Mouse (Mus musculus) left cerebral cortex, adult 2 months (tissue): ENCODE measurements at regions not wholly inside any gene's neighbourhood (a gene's known extent, or its start where the extent isn't known, plus 50 kb on each side); places are given as distances from the start of the nearest gene placed in this dataset.
A peak's percentile ranks its signal among the peaks of the same experiment; 100 is the strongest.

ENCODE experiments used
- DNase-seq, 2 experiments: peaks; one replicate each; pipeline ENCODE4 v3.0.0; 2021 to 2022; ENCODE audit warnings: low spot score in 2 of 2, mixed read lengths in 1 of 2; ENCODE audit errors: extremely low spot score in 1 of 2
- H3K27ac ChIP-seq: fragments of 200-600 bp; 2 replicates; pipeline ENCODE4 v1.8.1; 2022
- H3K4me3 ChIP-seq: fragments of 200-600 bp; 2 replicates; pipeline ENCODE4 v1.8.1; 2022
- CTCF ChIP-seq: fragments of 200-600 bp; IDR thresholded peaks from 2 replicates; pipeline ENCODE4 v1.8.1; 2022; ENCODE audit warnings: antibody characterized with exemption, mild to moderate bottlenecking, moderate library complexity
- intact Hi-C: fragments of 180-260 bp; cut with DNase I; formaldehyde crosslinking; loops from one replicate; pipeline ENCODE4 v1.15.1; 2025

DNA sequence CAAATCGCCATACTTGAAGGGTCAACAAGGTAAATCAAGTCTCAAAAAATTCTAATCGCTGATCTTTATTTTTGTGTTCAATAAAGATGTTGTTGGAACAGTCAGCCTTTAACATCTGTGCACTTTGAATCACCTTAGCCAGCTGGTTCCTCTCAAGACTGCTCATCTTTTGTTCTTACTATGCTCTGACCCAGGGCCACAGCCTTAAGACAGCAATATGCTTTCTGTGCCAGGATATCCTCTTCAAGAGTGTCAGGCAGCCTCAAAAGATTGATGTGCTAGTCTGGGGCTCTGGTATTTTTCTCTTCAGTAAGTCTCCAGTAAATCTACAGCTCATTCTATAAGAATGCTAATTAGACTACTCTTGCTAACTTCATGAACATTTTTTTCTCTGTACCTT, 199.9 kb downstream of the Dph6 start:
- H3K4me3 ChIP-seq, result no peak overlapping the region
- no peak for TF ChIP-seq CTCF
- intact Hi-C loops, result no loop called here
- H3K27ac ChIP-seq, result no peak overlapping the region
- no peak for DNase-seq

DNA sequence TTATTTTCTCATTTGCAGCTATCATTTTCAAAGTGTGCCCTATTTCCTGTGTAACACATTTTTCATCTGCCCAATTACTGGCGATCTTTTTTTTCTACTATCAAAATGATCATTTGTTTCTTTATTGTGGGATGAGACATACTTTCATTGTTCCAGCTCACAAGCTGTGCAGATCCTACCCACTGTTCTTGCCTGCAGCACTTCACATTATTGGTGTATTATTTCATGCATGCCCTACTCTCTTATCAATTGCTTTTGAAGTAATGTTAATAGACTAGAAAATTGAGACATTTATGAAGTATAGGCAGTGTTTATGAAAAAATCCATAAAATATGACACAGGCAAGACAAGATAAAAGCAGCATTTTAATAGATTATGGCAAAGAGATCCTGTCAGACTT, 204.6 kb downstream of the Dph6 start:
- intact Hi-C loops, result no loop called here
- H3K4me3 ChIP-seq, result no peak overlapping the region
- no peak for DNase-seq
- H3K27ac ChIP-seq, result no peak overlapping the region
- no peak for TF ChIP-seq CTCF

DNA sequence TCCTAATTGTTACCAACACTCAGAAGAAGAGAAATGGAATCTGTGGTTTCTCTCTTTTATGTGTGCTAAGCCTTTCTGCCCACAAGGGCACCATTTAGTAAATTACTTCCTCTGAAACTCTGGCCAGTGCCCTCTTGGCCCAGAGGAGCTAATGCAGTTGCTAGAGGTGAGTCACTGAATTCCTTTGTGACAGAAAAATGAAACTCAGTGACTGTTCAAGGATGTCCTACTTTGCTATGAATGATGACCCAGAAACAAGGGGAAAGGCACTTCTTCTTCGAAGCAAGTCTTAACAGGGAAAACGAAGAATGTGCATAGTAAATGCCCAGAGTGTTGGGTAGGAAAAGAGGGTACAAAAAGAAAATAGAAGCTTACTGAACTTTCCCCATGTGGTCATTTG, 211.0 kb downstream of the Dph6 start:
- Histone ChIP-seq H3K27ac (no peak overlapping the region), H3K4me3 (no peak overlapping the region)
- DNase-seq, result no peak
- intact Hi-C loops, result no loop called here
- no peak for TF ChIP-seq CTCF

DNA sequence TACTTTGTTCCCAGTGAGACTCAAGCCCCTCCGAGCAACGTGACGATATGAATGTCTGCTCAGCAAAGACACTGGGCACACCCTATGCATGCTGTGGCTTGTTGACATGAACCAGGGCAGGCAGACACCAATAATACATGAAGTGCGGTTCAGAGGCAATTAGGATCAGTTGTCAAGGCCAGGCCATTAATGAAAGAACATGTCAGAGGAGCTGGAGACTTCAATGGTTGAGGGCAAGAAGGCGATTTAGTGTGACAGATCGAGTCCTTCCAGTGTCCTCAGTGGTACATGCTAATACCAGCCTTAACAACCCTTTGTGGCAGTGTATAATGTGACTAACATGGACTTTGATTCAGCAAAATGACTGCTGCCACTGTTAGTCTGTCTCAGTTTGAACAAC, 213.8 kb downstream of the Dph6 start:
- Histone ChIP-seq H3K4me3 (no peak overlapping the region), H3K27ac (no peak overlapping the region)
- DNase-seq, result no peak
- TF ChIP-seq CTCF, result no peak
- intact Hi-C loops, result no loop called here

DNA sequence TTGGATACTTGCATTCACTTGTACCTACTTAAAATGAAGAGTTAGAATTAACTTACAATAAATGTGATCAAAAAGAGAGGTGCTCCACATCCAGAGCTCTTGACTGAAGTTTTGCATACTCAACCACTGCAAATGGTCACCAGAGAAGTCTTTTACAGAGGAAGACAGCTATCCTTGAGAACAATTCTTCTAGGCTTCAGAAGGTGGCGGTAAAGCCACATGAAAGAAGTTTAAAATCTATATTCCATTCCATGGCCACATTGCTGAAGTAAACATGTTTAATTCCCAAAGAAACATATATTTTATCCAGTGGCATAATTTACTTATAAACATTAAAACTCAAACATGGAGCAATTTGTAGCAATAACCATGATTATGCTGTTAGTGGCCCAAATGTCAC, 215.1 kb downstream of the Dph6 start:
- no peak overlapping the region for H3K4me3 ChIP-seq
- intact Hi-C loops, result loop anchor here (5.0 kb wide), 1 partner anchor 1668 kb away; no protein-coding TSS in a partner anchor
- H3K27ac ChIP-seq, result no peak overlapping the region
- DNase-seq, result no peak
- TF ChIP-seq CTCF, result peak; percentile 68

DNA sequence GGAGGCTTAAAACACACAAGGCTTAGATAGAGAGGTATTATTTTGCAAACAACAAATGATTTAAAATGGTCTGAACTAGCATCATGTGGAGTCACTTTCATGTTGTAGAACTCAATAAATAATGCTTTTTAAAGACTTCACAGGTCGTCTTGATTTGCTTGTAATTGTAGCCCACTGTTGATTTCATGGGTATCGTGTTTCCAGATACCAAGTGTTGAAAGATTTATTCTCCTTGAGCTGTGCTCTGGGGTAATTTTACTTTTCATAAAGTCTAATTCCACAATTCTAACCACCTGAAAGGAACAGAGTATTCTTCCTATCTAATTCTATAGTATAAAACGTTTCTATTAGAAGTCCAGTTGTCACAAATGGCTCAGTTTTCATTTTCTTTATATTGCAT, 216.7 kb downstream of the Dph6 start:
- intact Hi-C loops, result loop anchor here (5.0 kb wide), 1 partner anchor 1669 kb away; no protein-coding TSS in a partner anchor
- DNase-seq, result no peak
- TF ChIP-seq CTCF, result no peak
- no peak overlapping the region for H3K4me3 ChIP-seq
- H3K27ac ChIP-seq, result no peak overlapping the region

DNA sequence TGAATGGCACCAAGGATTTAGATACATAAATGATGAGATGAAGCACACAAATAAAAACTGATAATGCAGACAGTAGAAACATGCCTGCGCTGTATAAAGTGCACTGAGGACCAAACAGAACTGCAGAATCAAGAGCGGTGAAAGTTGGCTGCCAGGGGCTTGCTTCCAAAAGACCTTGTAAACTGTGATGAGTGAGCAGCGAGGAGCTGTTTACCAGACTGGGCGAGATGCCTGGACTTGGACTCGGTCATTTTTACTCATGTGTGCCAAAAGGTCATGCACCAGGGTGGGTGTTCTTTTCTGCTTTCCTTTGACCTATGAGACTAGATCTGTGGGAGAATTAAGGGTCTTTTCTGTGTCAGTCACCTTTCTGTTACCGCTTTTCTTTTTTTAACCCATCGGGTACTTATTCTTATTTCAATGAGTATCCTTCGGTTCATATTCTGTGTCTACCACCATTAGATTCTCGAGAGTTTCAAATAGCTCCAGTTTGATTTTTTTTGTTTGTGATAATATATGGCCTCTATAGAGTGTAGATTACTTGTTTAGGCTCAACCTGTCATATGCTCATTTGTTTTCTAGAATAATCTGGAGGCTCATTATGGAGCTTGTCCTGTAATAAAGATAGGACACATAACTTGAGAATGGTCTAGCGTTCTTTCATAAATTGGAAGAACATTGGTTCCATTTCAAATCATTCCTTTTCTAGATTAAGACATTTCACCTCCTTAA, 226.3 kb upstream of the Zfp770 start:
- TF ChIP-seq CTCF, result no peak
- DNase-seq, result peak; percentile 11 to 16
- no peak overlapping the region for H3K27ac ChIP-seq
- intact Hi-C loops, result no loop called here
- no peak overlapping the region for H3K4me3 ChIP-seq

DNA sequence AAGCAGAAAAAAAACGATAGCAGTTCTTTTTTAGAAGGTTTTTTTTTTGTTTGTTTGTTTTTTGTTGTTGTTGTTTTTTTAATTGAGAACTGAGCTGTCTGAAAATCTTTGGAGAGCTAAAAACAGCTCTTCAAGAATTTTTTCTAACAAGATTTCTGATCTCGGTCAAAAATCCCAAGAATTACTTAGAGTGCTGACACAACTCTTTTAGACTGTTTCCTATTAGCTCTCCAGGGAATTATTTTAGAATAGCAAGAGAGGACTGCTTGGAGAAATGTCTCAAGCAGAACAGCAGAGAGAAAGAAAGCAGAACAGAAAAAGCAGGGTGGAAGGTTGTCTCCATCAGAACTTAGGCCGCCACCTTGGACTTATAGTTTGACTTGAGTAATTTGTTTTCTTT, 218.1 kb upstream of the Zfp770 start:
- DNase-seq, result no peak
- H3K4me3 ChIP-seq, result no peak overlapping the region
- intact Hi-C loops, result no loop called here
- H3K27ac ChIP-seq, result no peak overlapping the region
- TF ChIP-seq CTCF, result no peak

DNA sequence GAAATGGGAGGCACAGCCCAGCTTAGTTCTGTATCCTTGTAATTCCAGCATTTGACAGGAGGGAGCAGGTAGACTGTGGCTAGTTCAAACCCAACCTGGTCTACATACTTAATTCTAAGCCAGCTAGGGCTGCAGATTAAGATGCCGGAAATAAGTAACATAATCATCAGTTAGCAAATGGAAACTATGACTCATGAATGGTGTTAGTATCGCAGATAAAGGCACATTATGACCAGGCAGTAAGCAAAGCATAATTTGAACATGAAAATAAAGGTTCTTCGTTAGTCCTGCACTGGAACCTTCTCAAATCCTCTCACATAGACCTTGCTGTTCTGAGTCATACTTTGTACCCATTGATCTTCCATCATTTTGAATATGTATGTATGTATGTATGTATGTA, 211.7 kb upstream of the Zfp770 start:
- Histone ChIP-seq H3K4me3 (no peak overlapping the region), H3K27ac (no peak overlapping the region)
- intact Hi-C loops, result no loop called here
- no peak for DNase-seq
- no peak for TF ChIP-seq CTCF

DNA sequence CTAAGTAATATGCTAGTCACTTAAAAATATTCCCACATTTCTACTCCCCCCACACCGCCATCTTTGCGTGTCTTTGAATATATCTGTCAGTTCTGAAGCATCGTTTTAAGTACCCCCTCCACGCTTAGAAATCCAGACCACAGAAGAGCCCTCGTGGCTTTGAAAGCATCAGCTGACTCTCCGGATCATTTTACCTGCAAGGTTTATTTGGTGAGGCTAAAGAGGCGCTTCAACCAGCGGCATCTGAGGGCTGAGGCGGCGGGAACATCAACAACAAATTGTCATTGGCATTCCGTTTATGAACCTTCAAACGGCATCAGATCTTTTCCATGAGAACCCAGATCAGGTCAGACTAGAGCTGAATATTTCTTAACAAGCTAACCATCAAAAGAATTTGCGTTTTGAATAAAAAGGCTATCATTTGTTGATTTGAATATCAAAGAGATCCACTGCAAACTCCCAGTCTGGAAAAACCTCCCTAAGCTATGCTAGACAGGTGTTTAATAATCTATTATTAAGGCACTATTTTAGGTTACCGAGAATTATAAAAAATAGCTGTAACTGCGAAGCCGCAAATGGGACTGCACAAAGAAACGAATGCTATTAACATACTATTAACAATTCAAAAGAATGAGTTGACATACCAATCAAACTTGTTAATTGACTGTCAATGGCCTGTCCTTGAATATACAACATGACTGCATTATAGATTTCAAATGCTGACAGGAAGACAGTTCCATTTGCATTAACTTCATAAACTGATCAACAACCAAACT, 210.9 kb upstream of the Zfp770 start:
- no peak for DNase-seq
- intact Hi-C loops, result no loop called here
- Histone ChIP-seq H3K4me3 (peak overlapping the region; percentile 3; the same call in 1 of the 2 replicates), H3K27ac (no peak overlapping the region)
- no peak for TF ChIP-seq CTCF

DNA sequence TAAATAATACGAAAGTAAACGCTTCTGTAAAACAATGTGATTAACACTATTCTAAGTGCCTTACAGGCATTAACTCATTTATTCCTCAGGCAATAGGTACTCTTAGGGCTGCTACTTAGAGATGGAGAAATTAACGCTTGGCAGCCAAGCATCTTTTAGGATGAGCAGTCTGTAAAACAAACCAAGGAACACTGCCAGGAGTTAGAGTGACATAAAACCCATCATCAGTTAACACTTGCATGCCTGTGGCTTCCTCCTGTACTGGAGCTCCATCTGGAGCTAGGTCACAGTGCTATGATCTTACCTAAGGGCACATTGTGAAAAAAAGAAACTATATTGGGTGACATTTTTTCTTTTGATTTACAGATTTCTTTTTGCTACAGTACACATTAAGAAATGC, 209.4 kb upstream of the Zfp770 start:
- Histone ChIP-seq H3K27ac (no peak overlapping the region), H3K4me3 (no peak overlapping the region)
- DNase-seq, result no peak
- intact Hi-C loops, result no loop called here
- TF ChIP-seq CTCF, result no peak

DNA sequence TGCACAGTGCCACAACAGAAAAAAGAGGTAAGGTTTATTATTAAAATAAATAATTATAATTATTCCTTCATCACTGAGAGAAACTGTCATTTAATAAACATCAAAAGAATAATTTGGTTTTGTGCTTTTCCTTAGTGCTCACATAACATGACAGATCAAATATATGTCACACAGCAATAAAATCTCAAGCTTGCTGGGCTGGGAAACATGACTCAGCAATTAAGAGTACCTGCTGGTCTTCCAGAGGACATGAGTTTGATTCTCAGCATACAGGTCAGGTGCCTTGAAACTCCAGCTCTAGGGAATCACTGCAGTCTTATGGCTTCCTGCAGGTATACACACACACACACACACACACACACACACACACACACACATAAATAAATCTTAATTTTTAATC, 208.3 kb upstream of the Zfp770 start:
- no peak for TF ChIP-seq CTCF
- no peak for DNase-seq
- intact Hi-C loops, result no loop called here
- no peak overlapping the region for H3K27ac ChIP-seq
- no peak overlapping the region for H3K4me3 ChIP-seq

DNA sequence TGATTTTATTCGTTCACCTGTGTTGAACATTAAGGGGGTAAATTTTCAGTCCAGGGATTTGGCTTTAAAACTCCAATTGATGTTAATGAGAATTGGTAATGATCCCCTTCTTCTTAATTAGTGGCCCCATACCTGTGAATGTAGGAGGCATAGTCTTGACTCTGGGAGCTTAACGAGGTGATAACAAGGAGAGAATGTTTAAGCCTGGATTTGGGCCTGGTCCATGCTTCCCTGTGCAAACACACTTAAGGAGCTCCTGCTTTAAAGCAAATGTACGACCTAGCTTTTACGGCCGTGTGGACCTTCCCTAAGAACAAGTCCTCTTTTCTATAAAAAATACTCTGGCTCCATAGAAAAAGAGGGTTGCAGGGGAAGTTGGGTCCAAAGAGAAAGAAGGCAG, 206.1 kb upstream of the Zfp770 start:
- no peak for DNase-seq
- Histone ChIP-seq H3K27ac (no peak overlapping the region), H3K4me3 (no peak overlapping the region)
- intact Hi-C loops, result no loop called here
- TF ChIP-seq CTCF, result no peak
